Mouse (Mus musculus) forebrain, embryonic 14.5 days (tissue): ENCODE results near the gene Glod5. TPM values are rescaled to one million over a fixed set of nuclear protein-coding genes. Genes with fewer than 3 reads are reported as not detected.

Source experiments
- ATAC-seq: fragments of 200-750 bp; cut with Nextera tagmentation; 2 replicates; pipeline ENCODE4 v1.8.0; 2017; ENCODE audit warnings: mild to moderate bottlenecking, moderate library complexity
- DNase-seq: peaks from one replicate; pipeline ENCODE4 v3.0.0-alpha.2; 2015; ENCODE audit warnings: low spot score
- H3K27ac ChIP-seq: fragments of 300-500 bp; sonication (generic); 2 replicates; pipeline ENCODE4 v1.5.1; 2014; ENCODE audit warnings: low read depth, mild to moderate bottlenecking, control low read depth, low read length, moderate library complexity
- H3K27me3 ChIP-seq: fragments of 300-500 bp; sonication (generic); replicated peaks from 2 replicates; pipeline ENCODE4 v1.6.1; 2014; ENCODE audit warnings: low read length, control low read depth, mixed read lengths; ENCODE audit not compliant: control insufficient read depth, insufficient read depth
- H3K36me3 ChIP-seq: fragments of 300-500 bp; sonication (generic); 2 replicates; pipeline ENCODE4 v1.6.1; 2014; ENCODE audit warnings: low read length, control low read depth; ENCODE audit not compliant: control insufficient read depth, insufficient read depth
- H3K4me1 ChIP-seq: fragments of 300-500 bp; sonication (generic); 2 replicates; pipeline ENCODE4 v1.6.1; 2014; ENCODE audit warnings: antibody characterized with exemption, low read length, control low read depth; ENCODE audit not compliant: control insufficient read depth, insufficient read depth
- H3K4me2 ChIP-seq: fragments of 300-500 bp; sonication (generic); 2 replicates; pipeline ENCODE4 v1.6.1; 2014; ENCODE audit warnings: mild to moderate bottlenecking, control low read depth, low read length
- H3K4me3 ChIP-seq: fragments of 300-500 bp; sonication (generic); 2 replicates; pipeline ENCODE4 v1.5.1; 2014; ENCODE audit warnings: low read depth, low read length, control low read depth
- H3K9ac ChIP-seq: fragments of 300-500 bp; sonication (generic); 2 replicates; pipeline ENCODE4 v1.6.1; 2014; ENCODE audit warnings: mild to moderate bottlenecking, low read length, control low read depth, moderate library complexity
- H3K9me3 ChIP-seq: fragments of 300-500 bp; sonication (generic); replicated peaks from 2 replicates; pipeline ENCODE4 v1.6.1; 2016; ENCODE audit warnings: low read length, control low read depth, mixed read lengths; ENCODE audit not compliant: control insufficient read depth
- WGBS: fragments of 180-500 bp; shearing (Covaris S2); extraction: QIAGEN DNeasy Blood & Tissue Kit; methylation state at CpG from one replicate; pipeline ENCODE4 v1.1.7; 2014; 5-methylcytosine and 5-hydroxymethylcytosine counted together
- polyA plus RNA-seq: library from polyadenylated mRNA; unstranded; fragments of >200 nt; fragmentation: Nextera tagmentation; extraction: Ambion mirVana; gene quantifications from 2 replicates; pipeline ENCODE4 v1.2.1, GENCODE M21; 2014

The Glod5 gene
- polyA plus RNA-seq, 1 experiment from 2014 or later: 0.46 TPM

DNA sequence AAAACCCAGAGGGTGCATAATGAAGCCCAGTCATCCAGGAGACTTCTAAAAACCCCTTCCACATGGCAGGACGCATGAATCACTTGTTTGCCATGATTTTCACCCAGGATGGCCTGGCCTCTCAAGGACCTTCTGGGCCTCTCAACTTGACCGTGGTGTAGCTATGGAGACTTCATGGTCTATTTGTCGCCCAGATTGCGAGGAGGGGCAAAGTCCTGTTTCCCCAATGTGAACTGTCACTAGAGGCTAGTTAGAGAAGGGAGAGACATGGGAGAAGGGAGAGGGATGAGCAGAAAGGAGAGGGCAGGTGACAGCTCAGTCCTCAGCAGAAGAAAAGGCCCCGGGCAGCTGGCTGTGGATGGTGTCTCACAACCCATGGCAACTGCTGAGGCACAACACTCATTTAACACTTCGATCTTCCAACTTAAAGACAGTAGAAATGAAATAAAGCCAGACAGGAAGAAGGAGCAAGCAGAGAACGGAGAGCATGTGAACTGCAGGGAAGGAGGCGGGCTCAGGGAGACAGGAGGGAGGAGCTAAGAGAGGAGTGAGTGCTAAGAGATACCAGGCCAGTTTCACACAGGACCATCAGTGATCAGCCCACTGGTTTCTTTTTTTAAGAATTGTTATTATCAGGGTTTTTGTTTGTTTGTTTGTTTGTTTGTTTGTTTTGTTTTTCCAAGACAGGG lies 25.8 kb downstream of the Glod5 start:
- no peaks in the 10 kb centered on the region for H3K36me3 ChIP-seq
- no peak overlapping the region for H3K4me2 ChIP-seq
- no peaks in the 10 kb centered on the region for H3K4me1 ChIP-seq
- DNase-seq (no peak), ATAC-seq (no peak)
- no peaks in the 10 kb centered on the region for H3K27me3 ChIP-seq
- H3K9ac ChIP-seq: no peak overlapping the region
- 70% methylated on average over 8 of the region's 8 CpGs for WGBS
- no peaks in the 10 kb centered on the region for H3K9me3 ChIP-seq
- H3K4me3 ChIP-seq: no peak overlapping the region
- no peak overlapping the region for H3K27ac ChIP-seq

DNA sequence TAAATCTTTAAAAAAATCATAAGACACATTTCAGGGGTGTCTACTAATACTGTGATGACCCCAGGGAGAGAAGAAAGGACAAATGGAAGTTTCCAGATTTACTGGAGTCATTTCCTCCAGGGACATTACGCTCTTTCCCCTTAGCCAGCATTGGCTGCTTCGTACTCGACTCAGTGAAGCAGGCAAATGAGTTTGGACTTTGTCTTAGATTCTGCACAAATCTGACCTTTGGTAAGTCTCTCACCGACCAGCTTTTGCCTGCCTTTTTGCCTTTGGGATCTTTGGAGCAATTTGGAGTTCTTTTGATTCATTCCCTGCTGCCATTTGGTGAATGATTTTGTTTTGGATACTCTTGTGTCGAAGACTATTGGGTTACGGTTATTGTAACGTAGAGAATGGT lies 36.9 kb downstream of the Glod5 start:
- Histone ChIP-seq H3K4me2 (no peak overlapping the region), H3K27ac (no peak overlapping the region), H3K27me3 (no peaks in the 10 kb centered on the region), H3K9ac (no peak overlapping the region), H3K4me3 (no peak overlapping the region), H3K36me3 (no peaks in the 10 kb centered on the region), H3K9me3 (no peaks in the 10 kb centered on the region), H3K4me1 (no peaks in the 10 kb centered on the region)
- WGBS: 88% methylated on average over 7 of the region's 7 CpGs
- ATAC-seq: no peak
- no peak for DNase-seq

DNA sequence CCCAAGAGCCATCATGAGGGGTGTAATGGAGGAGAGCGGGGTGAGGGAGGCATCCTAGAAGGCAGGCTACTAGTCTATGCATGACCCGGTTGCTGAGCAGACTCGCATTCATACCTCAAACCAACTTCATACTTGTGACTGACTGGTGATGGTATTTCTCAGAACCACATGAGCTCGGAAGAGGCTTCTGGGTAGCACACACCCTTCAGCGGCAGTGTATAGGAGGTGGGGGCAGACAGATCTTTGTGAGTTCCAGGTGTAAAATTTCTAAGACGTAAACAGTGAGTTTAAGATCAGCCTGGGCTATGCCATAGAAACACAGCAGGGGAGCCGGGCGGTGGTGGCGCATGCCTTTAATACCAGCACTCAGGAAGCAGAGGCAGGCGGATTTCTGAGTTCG lies 40.4 kb downstream of the Glod5 start, which contains the start of gene Gata1:
Gene Gata1, minus strand, starts transcription at position 180 of the 400 bp plus-strand sequence.
- H3K27me3 ChIP-seq: no peaks in the 10 kb centered on the region
- no peak within 1 kb of the TSS for H3K4me2 ChIP-seq
- no peak within 1 kb of the TSS for H3K4me3 ChIP-seq
- DNase-seq: no peak
- H3K4me1 ChIP-seq: no peaks in the 10 kb centered on the region
- 92% methylated on average over 11 of the region's 11 CpGs for WGBS
- H3K9ac ChIP-seq: no peak within 1 kb of the TSS
- ATAC-seq: no peak
- no peak within 1 kb of the TSS for H3K27ac ChIP-seq
- H3K9me3 ChIP-seq: no peaks in the 10 kb centered on the region
- no peaks in the 10 kb centered on the region for H3K36me3 ChIP-seq

DNA sequence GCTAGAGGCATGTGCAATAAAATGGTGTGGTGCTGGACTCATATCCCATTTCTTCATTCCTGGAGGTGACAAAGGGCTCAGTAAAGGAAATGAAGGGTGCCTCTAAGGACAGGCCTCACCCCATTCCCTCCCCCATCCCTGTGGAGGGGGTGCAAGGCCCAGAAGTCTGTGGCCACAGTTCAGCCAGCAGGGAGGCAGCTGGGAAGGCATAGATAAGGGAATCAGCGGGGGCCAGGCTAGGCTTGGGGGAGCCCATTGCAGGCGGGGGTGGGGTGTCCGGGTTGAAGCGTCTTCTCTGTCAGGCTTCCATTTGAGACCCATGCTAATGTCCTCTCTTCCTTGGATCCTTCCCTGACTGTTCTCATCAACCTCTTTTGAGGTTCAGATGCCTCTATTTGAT lies 47.0 kb downstream of the Glod5 start:
- no peak for ATAC-seq
- H3K27me3 ChIP-seq: no peaks in the 10 kb centered on the region
- no peak overlapping the region for H3K4me2 ChIP-seq
- no peaks in the 10 kb centered on the region for H3K4me1 ChIP-seq
- H3K27ac ChIP-seq: no peak overlapping the region
- DNase-seq: no peak
- H3K9me3 ChIP-seq: no peaks in the 10 kb centered on the region
- H3K4me3 ChIP-seq: no peak overlapping the region
- H3K36me3 ChIP-seq: no peaks in the 10 kb centered on the region
- WGBS: 91% methylated on average over 3 of the region's 4 CpGs
- H3K9ac ChIP-seq: no peak overlapping the region

DNA sequence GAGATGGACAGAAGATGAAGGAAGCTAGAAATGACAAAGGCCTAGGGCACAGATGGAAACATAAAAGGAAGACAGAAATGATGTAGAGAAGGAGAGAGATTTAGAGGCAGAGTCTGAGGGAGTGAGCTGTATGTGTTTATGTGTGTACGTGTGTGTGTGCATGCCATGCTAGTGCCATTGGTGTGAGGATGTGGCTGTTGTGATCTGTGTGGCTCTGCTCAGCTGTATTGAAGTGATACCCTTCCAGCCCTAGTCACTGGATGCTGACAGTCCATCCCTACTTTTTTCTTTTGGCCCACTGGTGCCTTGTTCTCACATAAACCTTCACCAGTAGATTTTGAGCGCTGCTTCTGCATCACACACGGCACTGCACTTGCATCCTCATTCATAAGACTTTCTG lies 49.4 kb downstream of the Glod5 start:
- Histone ChIP-seq H3K27me3 (no peaks in the 10 kb centered on the region), H3K4me2 (no peak overlapping the region), H3K4me3 (no peak overlapping the region), H3K9ac (no peak overlapping the region), H3K4me1 (no peaks in the 10 kb centered on the region), H3K27ac (no peak overlapping the region), H3K36me3 (no peaks in the 10 kb centered on the region), H3K9me3 (no peaks in the 10 kb centered on the region)
- 89% methylated on average over 3 of the region's 3 CpGs for WGBS
- DNase-seq (no peak), ATAC-seq (no peak)

DNA sequence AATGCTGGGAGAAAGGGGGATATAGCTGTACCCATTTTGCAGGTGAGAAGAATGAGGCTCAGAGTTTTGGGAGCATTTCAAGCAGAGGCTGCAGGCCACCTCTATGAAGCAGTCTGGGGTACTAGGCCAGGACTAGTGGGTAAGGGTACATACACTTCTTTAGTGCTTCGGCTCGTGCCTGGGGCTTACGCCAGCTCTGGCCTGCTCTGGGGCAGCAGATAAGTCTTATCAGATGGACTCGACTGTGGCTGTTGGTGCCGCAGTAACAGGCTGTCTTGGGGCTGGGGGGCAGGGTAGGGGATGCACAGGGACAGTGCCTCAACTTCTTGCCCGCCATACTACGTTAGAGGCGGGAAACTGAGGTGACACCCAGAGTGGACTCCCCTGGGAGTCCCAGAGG lies 50.1 kb downstream of the Glod5 start:
- Histone ChIP-seq H3K4me1 (no peaks in the 10 kb centered on the region), H3K36me3 (no peaks in the 10 kb centered on the region), H3K9me3 (no peaks in the 10 kb centered on the region), H3K4me2 (no peak overlapping the region), H3K4me3 (no peak overlapping the region), H3K27ac (no peak overlapping the region), H3K27me3 (no peaks in the 10 kb centered on the region), H3K9ac (no peak overlapping the region)
- ATAC-seq: no peak
- 89% methylated on average over 8 of the region's 8 CpGs for WGBS
- DNase-seq: no peak

DNA sequence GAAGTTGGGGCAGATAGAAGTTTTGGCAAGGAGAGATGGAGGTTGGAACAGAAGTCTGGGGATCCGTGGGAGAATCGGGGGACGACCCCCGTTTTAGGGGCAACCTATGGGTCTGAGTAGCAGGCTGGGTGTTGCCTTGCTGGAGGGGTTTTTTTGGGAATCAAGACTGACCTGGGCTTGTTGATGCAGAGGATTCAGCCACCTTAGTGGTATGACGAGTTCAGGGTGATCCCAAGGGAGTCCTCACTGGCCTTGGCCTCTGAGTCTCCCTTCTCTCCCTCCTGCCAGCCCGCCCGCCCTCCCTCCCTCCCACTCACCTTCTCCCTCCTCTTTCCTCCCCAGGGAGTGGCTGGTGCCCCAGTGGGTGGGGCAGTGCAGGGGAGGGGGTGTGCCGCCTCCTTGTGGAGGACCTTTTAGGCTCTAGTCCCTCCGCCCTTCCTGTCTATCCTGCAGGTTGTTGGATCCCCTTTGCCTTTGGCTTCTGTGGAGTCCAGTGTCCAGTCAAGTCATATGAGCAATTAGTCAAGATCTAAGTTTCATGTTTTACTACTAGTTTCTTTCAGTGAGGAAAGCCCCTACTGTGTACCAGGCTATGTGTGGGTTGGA lies 50.6 kb downstream of the Glod5 start:
- DNase-seq (no peak), ATAC-seq (no peak)
- H3K4me2 ChIP-seq: no peak overlapping the region
- H3K9ac ChIP-seq: no peak overlapping the region
- no peaks in the 10 kb centered on the region for H3K4me1 ChIP-seq
- no peaks in the 10 kb centered on the region for H3K36me3 ChIP-seq
- H3K27me3 ChIP-seq: no peaks in the 10 kb centered on the region
- 88% methylated on average over 7 of the region's 9 CpGs for WGBS
- H3K4me3 ChIP-seq: no peak overlapping the region
- no peak overlapping the region for H3K27ac ChIP-seq
- no peaks in the 10 kb centered on the region for H3K9me3 ChIP-seq

DNA sequence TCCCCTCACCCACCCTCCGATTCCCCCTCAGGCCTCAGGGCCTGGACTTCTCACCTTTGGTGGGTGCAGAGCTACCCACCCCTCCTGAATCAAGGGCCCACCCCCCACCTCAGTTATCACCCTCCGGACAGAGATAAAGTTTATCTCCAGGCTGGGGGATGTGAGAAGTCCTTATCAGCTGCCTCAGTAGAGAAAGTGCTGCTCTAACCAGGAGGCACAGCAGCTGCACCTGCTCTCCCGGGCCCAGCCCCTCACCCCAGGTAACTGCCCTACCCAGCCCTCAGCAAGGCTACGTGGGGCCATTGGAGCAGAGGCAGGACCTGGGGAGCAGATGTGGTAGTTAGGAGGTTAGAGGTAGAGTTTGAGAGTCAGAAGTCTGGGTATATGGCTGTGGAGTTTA lies 52.1 kb downstream of the Glod5 start:
- H3K9me3 ChIP-seq: no peaks in the 10 kb centered on the region
- no peaks in the 10 kb centered on the region for H3K27me3 ChIP-seq
- no peak overlapping the region for H3K27ac ChIP-seq
- H3K4me3 ChIP-seq: no peak overlapping the region
- 88% methylated on average over 4 of the region's 4 CpGs for WGBS
- no peak overlapping the region for H3K9ac ChIP-seq
- no peak for ATAC-seq
- H3K4me2 ChIP-seq: no peak overlapping the region
- DNase-seq: no peak
- no peaks in the 10 kb centered on the region for H3K4me1 ChIP-seq
- H3K36me3 ChIP-seq: no peaks in the 10 kb centered on the region

DNA sequence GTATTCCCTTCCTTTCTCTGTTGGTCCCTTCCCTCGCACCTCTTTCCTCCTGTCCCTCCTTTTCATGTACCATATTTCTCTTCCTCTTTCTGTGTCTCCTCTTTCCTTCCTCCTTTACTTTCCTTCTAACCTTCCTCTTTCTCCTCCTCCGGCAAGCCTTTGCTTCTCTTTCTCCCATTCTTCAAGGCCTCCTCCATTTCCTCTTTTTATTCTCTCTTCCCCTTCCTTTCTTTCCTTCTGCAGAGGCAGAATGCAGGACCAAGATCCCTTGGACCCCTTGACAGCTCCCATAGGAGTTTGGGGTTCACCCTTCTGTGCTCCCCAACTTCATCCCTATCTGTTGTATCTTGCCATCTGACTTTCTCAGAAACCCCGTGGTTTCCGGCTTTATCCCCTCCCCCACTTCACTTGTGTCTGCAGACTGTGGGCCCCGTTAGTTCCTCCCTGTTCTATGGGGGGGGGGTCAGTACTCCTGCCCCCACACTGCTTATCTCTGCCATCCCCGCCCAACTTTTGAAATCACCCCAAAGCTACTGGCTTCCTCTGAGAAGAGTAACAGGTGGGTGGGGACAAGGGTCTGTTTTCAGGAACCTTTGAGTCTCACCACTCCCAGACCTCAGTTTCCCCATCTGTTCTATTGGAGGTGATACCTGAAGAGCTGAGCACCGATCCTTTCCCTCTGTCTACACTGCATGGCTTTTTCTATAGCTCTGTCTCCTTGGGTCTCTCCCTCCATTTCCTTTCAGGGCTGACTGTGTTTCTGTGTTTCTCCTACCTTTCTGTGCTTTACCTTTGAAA lies 54.3 kb downstream of the Glod5 start:
- DNase-seq: no peak
- H3K27ac ChIP-seq: no peak overlapping the region
- no peaks in the 10 kb centered on the region for H3K4me1 ChIP-seq
- H3K9me3 ChIP-seq: no peaks in the 10 kb centered on the region
- no peak overlapping the region for H3K4me2 ChIP-seq
- H3K4me3 ChIP-seq: no peak overlapping the region
- 82% methylated on average over 7 of the region's 7 CpGs for WGBS
- H3K36me3 ChIP-seq: no peaks in the 10 kb centered on the region
- ATAC-seq: no peak
- no peaks in the 10 kb centered on the region for H3K27me3 ChIP-seq
- no peak overlapping the region for H3K9ac ChIP-seq
